Mouse (Mus musculus) heart, embryonic 11.5 days (tissue): ENCODE data around the gene Gps1. TPM values are rescaled to one million over a fixed set of nuclear protein-coding genes. Genes with fewer than 3 reads are reported as not detected.
A peak's percentile ranks its signal among the peaks of the same experiment; 100 is the strongest.

Source experiments
- ATAC-seq: fragments of 200-750 bp; cut with Nextera tagmentation; replicated peaks from 2 replicates; pipeline ENCODE4 v1.8.0; 2017; ENCODE audit warnings: moderate library complexity; ENCODE audit not compliant: insufficient number of reproducible peaks, low FRiP score, low TSS enrichment
- H3K27ac ChIP-seq: fragments of 300-500 bp; sonication (generic); 2 replicates; pipeline ENCODE4 v1.5.1; 2014; ENCODE audit warnings: mild to moderate bottlenecking, low read depth, low read length
- H3K27me3 ChIP-seq: fragments of 300-500 bp; sonication (generic); 2 replicates; pipeline ENCODE4 v1.6.1; 2014; ENCODE audit warnings: mild to moderate bottlenecking, low read length, mixed read lengths; ENCODE audit not compliant: control insufficient read depth, insufficient read depth
- H3K36me3 ChIP-seq: fragments of 300-500 bp; sonication (generic); 2 replicates; pipeline ENCODE4 v1.6.1; 2014; ENCODE audit warnings: mild to moderate bottlenecking, low read length, moderate library complexity, mixed read lengths; ENCODE audit not compliant: control insufficient read depth, insufficient read depth
- H3K4me1 ChIP-seq: fragments of 300-500 bp; sonication (generic); 2 replicates; pipeline ENCODE4 v1.6.1; 2014; ENCODE audit warnings: low read length; ENCODE audit not compliant: control insufficient read depth, insufficient read depth
- H3K4me2 ChIP-seq: fragments of 300-500 bp; sonication (generic); 2 replicates; pipeline ENCODE4 v1.6.1; 2014; ENCODE audit warnings: mild to moderate bottlenecking, moderate library complexity
- H3K4me3 ChIP-seq: fragments of 300-500 bp; sonication (generic); 2 replicates; pipeline ENCODE4 v1.5.1; 2014; ENCODE audit warnings: low read depth, low read length
- H3K9ac ChIP-seq: fragments of 300-500 bp; sonication (generic); 2 replicates; pipeline ENCODE4 v1.6.1; 2014; ENCODE audit warnings: mild to moderate bottlenecking, low read depth, low read length, moderate library complexity
- H3K9me3 ChIP-seq: fragments of 300-500 bp; sonication (generic); replicated peaks from 2 replicates; pipeline ENCODE4 v1.6.1; 2016; ENCODE audit warnings: low read length; ENCODE audit not compliant: control insufficient read depth
- WGBS: fragments of 180-500 bp; shearing (Covaris S2); extraction: QIAGEN DNeasy Blood & Tissue Kit; methylation state at CpG from one replicate; pipeline ENCODE4 v1.1.7; 2014; ENCODE audit not compliant: insufficient replicate concordance; 5-methylcytosine and 5-hydroxymethylcytosine counted together
- polyA plus RNA-seq: library from polyadenylated mRNA; unstranded; fragments of >200 nt; fragmentation: Nextera tagmentation; extraction: Ambion mirVana; gene quantifications from 2 replicates; pipeline ENCODE4 v1.2.1, GENCODE M21; 2014

Gene Gps1
- polyA plus RNA-seq, 1 experiment from 2014 or later = 166 TPM

GRCm38 (mm10) chr11:120795756-120796613 is 11.9 kb downstream of the Gps1 start, which contains the start of gene Dus1l:
Dus1l (minus strand) TSS chr11:120796403.
- WGBS = 2% methylated on average over 59 of the region's 59 CpGs
- peak within 1 kb of the TSS; percentile 81 for H3K4me2 ChIP-seq

GRCm38 (mm10) chr11:120796614-120796946 is 12.5 kb downstream of the Gps1 start:
- peak overlapping the region; percentile 90 for H3K4me3 ChIP-seq
- ATAC-seq = no peak
- H3K9ac ChIP-seq = peak overlapping the region; percentile 70; the same call in 1 of the 2 replicates
- H3K9me3 ChIP-seq = no peaks in the 10 kb centered on the region
- peaks cover 10% of the 10 kb centered on the region; the same call in 1 of the 2 replicates for H3K4me1 ChIP-seq
- H3K27ac ChIP-seq = peak overlapping the region; percentile 75
- H3K36me3 ChIP-seq = peaks cover 16% of the 10 kb centered on the region
- no peaks in the 10 kb centered on the region for H3K27me3 ChIP-seq
- WGBS = 24% methylated on average over 8 of the region's 8 CpGs
- H3K4me2 ChIP-seq = peak overlapping the region; percentile 81

More at GRCm38 (mm10) chr11:120795756-120796613, 11.9 kb downstream of the Gps1 start, which contains the start of gene Dus1l:
- Histone ChIP-seq H3K9me3 (no peaks in the 10 kb centered on the region), H3K36me3 (peaks cover 17% of the 10 kb centered on the region), H3K27me3 (no peaks in the 10 kb centered on the region), H3K9ac (peak within 1 kb of the TSS; percentile 93), H3K4me1 (peaks cover 10% of the 10 kb centered on the region; the same call in 1 of the 2 replicates), H3K27ac (peak within 1 kb of the TSS; percentile 75), H3K4me3 (peak within 1 kb of the TSS; percentile 90)
- ATAC-seq = peak; percentile 80

- H3K4me1 ChIP-seq = peaks cover 10% of the 10 kb centered on the region; the same call in 1 of the 2 replicates
- no peak overlapping the region for H3K9ac ChIP-seq
- WGBS = 75% methylated on average over 3 of the region's 3 CpGs
- no peaks in the 10 kb centered on the region for H3K27me3 ChIP-seq
- no peak overlapping the region for H3K27ac ChIP-seq
- no peak overlapping the region for H3K4me2 ChIP-seq
- no peaks in the 10 kb centered on the region for H3K9me3 ChIP-seq
- peaks cover 5% of the 10 kb centered on the region; the same call in 1 of the 2 replicates for H3K36me3 ChIP-seq
- ATAC-seq = no peak
- no peak overlapping the region for H3K4me3 ChIP-seq
Measured at GRCm38 (mm10) chr11:120798244-120798643, 14.2 kb downstream of the Gps1 start.

GRCm38 (mm10) chr11:120799316-120799890 is 15.3 kb downstream of the Gps1 start:
- Histone ChIP-seq H3K27ac (no peak overlapping the region), H3K4me2 (no peak overlapping the region), H3K36me3 (no peaks in the 10 kb centered on the region), H3K9ac (peak overlapping the region; percentile 58; the same call in 1 of the 2 replicates), H3K9me3 (no peaks in the 10 kb centered on the region), H3K4me3 (no peak overlapping the region), H3K27me3 (no peaks in the 10 kb centered on the region), H3K4me1 (peaks cover 10% of the 10 kb centered on the region; the same call in 1 of the 2 replicates)
- 63% methylated on average over 6 of the region's 6 CpGs for WGBS
- ATAC-seq = no peak

- Histone ChIP-seq H3K4me1 (peaks cover 6% of the 10 kb centered on the region; the same call in 1 of the 2 replicates), H3K27ac (no peak overlapping the region), H3K9me3 (no peaks in the 10 kb centered on the region), H3K27me3 (no peaks in the 10 kb centered on the region), H3K36me3 (no peaks in the 10 kb centered on the region), H3K9ac (peak overlapping the region; percentile 58; the same call in 1 of the 2 replicates), H3K4me2 (0 out of 2 replicates have a peak overlapping the region, but pooled peaks have one; percentile 1), H3K4me3 (no peak overlapping the region)
- 0 out of 2 replicates have a peak, but pooled peaks have one; percentile 25 for ATAC-seq
- WGBS = 11% methylated on average over 10 of the region's 10 CpGs
Measured at GRCm38 (mm10) chr11:120800061-120800904, 16.2 kb downstream of the Gps1 start.

GRCm38 (mm10) chr11:120804274-120804673 is 20.2 kb downstream of the Gps1 start:
- Histone ChIP-seq H3K27me3 (no peaks in the 10 kb centered on the region), H3K4me3 (no peak overlapping the region), H3K36me3 (peaks cover 28% of the 10 kb centered on the region), H3K4me1 (0 out of 2 replicates have a peak, but pooled peaks cover 2% of the 10 kb centered on the region), H3K27ac (no peak overlapping the region), H3K9ac (no peak overlapping the region), H3K9me3 (no peaks in the 10 kb centered on the region), H3K4me2 (no peak overlapping the region)
- no peak for ATAC-seq
- WGBS = 77% methylated on average over 7 of the region's 7 CpGs

- H3K4me3 ChIP-seq = no peak overlapping the region
- WGBS = 61% methylated on average over 4 of the region's 4 CpGs
- no peak overlapping the region for H3K4me2 ChIP-seq
- no peaks in the 10 kb centered on the region for H3K9me3 ChIP-seq
- no peak overlapping the region for H3K27ac ChIP-seq
- no peak overlapping the region for H3K9ac ChIP-seq
- ATAC-seq = no peak
- H3K36me3 ChIP-seq = peaks cover 33% of the 10 kb centered on the region
- no peaks in the 10 kb centered on the region for H3K27me3 ChIP-seq
- 0 out of 2 replicates have a peak, but pooled peaks cover 2% of the 10 kb centered on the region for H3K4me1 ChIP-seq
Measured at GRCm38 (mm10) chr11:120804769-120805168, 20.7 kb downstream of the Gps1 start.
